8 mouse cellular contexts compared by ENCODE assay signal in genomic region chr10:95940901-95941767, GRCm38 (mm10). TPM values are rescaled to one million over a fixed set of nuclear protein-coding genes. Genes with fewer than 3 reads are reported as not detected.
A peak's percentile ranks its signal among the peaks of the same experiment; 100 is the strongest.
DNase-seq lines count a peak whose midpoint lies in the region; ATAC-seq and TF ChIP-seq lines count a peak whose summit lies in the region.

No protein-coding gene starts in this region.

- H3K9ac ChIP-seq in forebrain, postnatal 0 days: peak overlapping the region; percentile 72
- peak overlapping the region; percentile 85 for H3K9ac ChIP-seq in liver, embryonic 14.5 days (replicated peaks)

- peak overlapping the region; percentile 92 for H3K4me3 ChIP-seq in forebrain, postnatal 0 days (ENCODE audit: low read depth, low read length)
- H3K4me3 ChIP-seq in liver, embryonic 14.5 days (ENCODE audit: insufficient read depth in 1 of 2, low read depth in 2 of 2, low read length in 2 of 2): peak overlapping the region; percentile 74 to 90

- no peaks in the 10 kb centered on the region for H3K36me3 ChIP-seq in forebrain, postnatal 0 days (ENCODE audit: insufficient read depth)
- H3K36me3 ChIP-seq in liver, embryonic 14.5 days (replicated peaks; ENCODE audit: control insufficient read depth, insufficient read depth, low read depth): no peaks in the 10 kb centered on the region

- peak overlapping the region; percentile 80 for H3K27ac ChIP-seq in forebrain, postnatal 0 days (ENCODE audit: low read depth, low read length)
- H3K27ac ChIP-seq in liver, embryonic 14.5 days: peak overlapping the region; percentile 72

- H3K4me2 ChIP-seq in forebrain, postnatal 0 days (ENCODE audit: low read depth): peak overlapping the region; percentile 74
- peak overlapping the region; percentile 96 for H3K4me2 ChIP-seq in liver, embryonic 14.5 days (ENCODE audit: low read depth)

- intact Hi-C loops in heart, postnatal 10 days (cut with DNase I): no loop called here

- DNase-seq in heart, adult 8-10 months (ENCODE audit: low spot score): peak; percentile 16
- no peak for DNase-seq in heart, postnatal 10 days
- peak; percentile 56 for DNase-seq in 3T3-L1 (ENCODE audit: low read depth, low spot score)
- peak; percentile 72 for DNase-seq in brain, adult 2 months (ENCODE audit: low read depth, low spot score)
- peak; percentile 18 for DNase-seq in forebrain, postnatal 0 days
- peak; percentile 53 to 59 (median 54) for DNase-seq in liver, embryonic 14.5 days (ENCODE audit: low read depth in 3 of 3, low spot score in 3 of 3)
- DNase-seq in spleen, postnatal 10 days (ENCODE audit: low spot score in 2 of 2): peak; percentile 69 to 75
- DNase-seq in adrenal gland, adult 8-10 months: no peak

- no peaks in the 10 kb centered on the region for H3K9me3 ChIP-seq in forebrain, postnatal 0 days (ENCODE audit: low read length)
- no peaks in the 10 kb centered on the region for H3K9me3 ChIP-seq in liver, embryonic 14.5 days (ENCODE audit: control insufficient read depth, low read length)

- no peaks in the 10 kb centered on the region for H3K27me3 ChIP-seq in forebrain, postnatal 0 days (ENCODE audit: insufficient read depth, low read length)
- no peaks in the 10 kb centered on the region for H3K27me3 ChIP-seq in liver, embryonic 14.5 days (ENCODE audit: control insufficient read depth, insufficient read depth, low read length)

- no peak for TF ChIP-seq EP300 in liver, embryonic 14.5 days (IDR thresholded peaks at IDR 0.05; ENCODE audit: low read depth)

- 4% methylated on average over 45 of the region's 69 CpGs for WGBS in forebrain, postnatal 0 days
- 4% methylated on average over 63 of the region's 69 CpGs for WGBS in liver, embryonic 14.5 days (ENCODE audit: insufficient replicate concordance)

- no peak for TF ChIP-seq CTCF in forebrain, postnatal 0 days (IDR thresholded peaks at IDR 0.05; ENCODE audit: low read depth)
- no peak for TF ChIP-seq CTCF in liver, embryonic 14.5 days (IDR thresholded peaks at IDR 0.05; ENCODE audit: low read depth)

- peaks cover 11% of the 10 kb centered on the region; the same call in 1 of the 2 replicates for H3K4me1 ChIP-seq in forebrain, postnatal 0 days (ENCODE audit: insufficient read depth)
- H3K4me1 ChIP-seq in liver, embryonic 14.5 days (replicated peaks; ENCODE audit: control insufficient read depth in 2 of 2, insufficient read depth in 2 of 2, low read length in 1 of 2): peaks cover 20 to 23% of the 10 kb centered on the region in 2 experiments

- ATAC-seq in forebrain, postnatal 0 days: peak; percentile 81; the same call in 1 of the 2 replicates
- peak; percentile 88 for ATAC-seq in liver, embryonic 14.5 days (ENCODE audit: insufficient read depth)

RNA-seq across cellular contexts. Expression of gene Eea1, which starts 0.7 kb away (rescaled TPM):
- 10 to 100 TPM; 30.4 to 36.9 (median 30.9) TPM for total RNA-seq in heart, adult 8-10 months (2022)
- total RNA-seq in heart, postnatal 10 days (2021): 10 to 100 TPM; 34.3 to 37.1 TPM
- 16.2 and 21.9 TPM in 2 replicates for total RNA-seq in forebrain, postnatal 0 days (2014; rRNA removed)
- polyA plus RNA-seq in forebrain, postnatal 0 days (2015; fragmentation: Nextera tagmentation; extraction: Ambion mirVana): 11.3 and 16.6 TPM in 2 replicates
- polyA plus RNA-seq in liver, embryonic 14.5 days (2012; rRNA removed): 2.4 and 4.2 TPM in 2 replicates
- polyA plus RNA-seq in liver, embryonic 14.5 days (2014; fragmentation: Nextera tagmentation; extraction: Ambion mirVana): 8.9 and 9.0 TPM in 2 replicates
- total RNA-seq in adrenal gland, adult 8-10 months (2022): 10 to 100 TPM; 26.1 to 47.8 (median 33.7) TPM

Comparison
In these comparisons a context has a peak if more than half of its experiments do, and no peak if none do; other contexts are left out.
1. DNase-seq: peak in heart, adult 8-10 months (single experiment), 3T3-L1 (single experiment), brain, adult 2 months (single experiment), forebrain, postnatal 0 days (single experiment), liver, embryonic 14.5 days (3 of 3) and spleen, postnatal 10 days (2 of 2); none in heart, postnatal 10 days (0 of 2) and adrenal gland, adult 8-10 months (single experiment).